Comparison of ENCODE assay signal across 14 mouse cellular contexts in the genomic region with DNA sequence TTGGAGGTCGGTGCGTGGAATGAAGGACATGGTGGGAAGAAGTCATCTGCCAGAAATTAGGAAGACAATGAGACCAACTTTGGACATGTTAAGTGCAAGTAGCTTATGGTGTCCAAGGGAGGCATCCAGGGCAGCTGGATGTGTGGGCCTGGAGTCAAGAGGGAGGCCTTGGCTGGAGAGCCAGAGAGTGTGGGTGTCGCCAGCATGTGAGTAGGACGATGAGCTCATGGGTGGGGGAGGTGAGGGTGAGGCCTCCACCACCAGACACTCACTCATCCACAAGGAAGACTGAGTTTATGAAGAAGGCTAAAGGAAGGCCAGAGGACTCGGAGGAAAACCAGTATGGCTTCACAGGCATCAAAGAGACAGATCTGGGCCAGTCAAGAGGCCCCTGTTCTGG. TPM values are rescaled to one million over a fixed set of nuclear protein-coding genes. Genes with fewer than 3 reads are reported as not detected.
DNase-seq lines count a peak whose midpoint lies in the region; ATAC-seq lines count a peak whose summit lies in the region.
"Had no signal": no experiment of that assay in that cellular context is flagged by ENCODE, and none has a peak within 500 bp of the region (broad histone marks: within the 10 kb centered on the region; RNA-seq: fewer than 3 reads in every experiment).

No protein-coding gene starts in this region.

- 0 out of 2 replicates have a peak overlapping the region, but pooled peaks have one; percentile 8 for H3K9ac ChIP-seq in limb, embryonic 12.5 days (replicated peaks)
- no peak overlapping the region for H3K9ac ChIP-seq in forebrain, embryonic 11.5 days (ENCODE audit: low read length)
- H3K9ac ChIP-seq: liver, postnatal 0 days had no signal

- no peak overlapping the region for H3K4me3 ChIP-seq in heart, embryonic 10.5 days
- H3K4me3 ChIP-seq in limb, embryonic 12.5 days (replicated peaks) = no peak overlapping the region
- no peak overlapping the region for H3K4me3 ChIP-seq in forebrain, embryonic 11.5 days (ENCODE audit: low read depth, low read length)
- no peak overlapping the region for H3K4me3 ChIP-seq in hindbrain, embryonic 10.5 days

- peaks cover 48% of the 10 kb centered on the region for H3K4me1 ChIP-seq in heart, embryonic 10.5 days
- peaks cover 63% of the 10 kb centered on the region for H3K4me1 ChIP-seq in limb, embryonic 12.5 days (replicated peaks)
- peaks cover 13% of the 10 kb centered on the region for H3K4me1 ChIP-seq in forebrain, embryonic 11.5 days (replicated peaks; ENCODE audit: control insufficient read depth, insufficient read depth, low read length)
- H3K4me1 ChIP-seq in hindbrain, embryonic 10.5 days (replicated peaks) = peaks cover 49% of the 10 kb centered on the region

- 66% methylated on average over 5 of the region's 5 CpGs for WGBS in heart, embryonic 10.5 days
- 78% methylated on average over 5 of the region's 5 CpGs for WGBS in limb, embryonic 12.5 days
- 84% methylated on average over 5 of the region's 5 CpGs for WGBS in forebrain, embryonic 11.5 days
- 78% methylated on average over 5 of the region's 5 CpGs for WGBS in hindbrain, embryonic 10.5 days

- DNase-seq in heart, adult 9 months (ENCODE audit: low spot score in 2 of 2) = peak; percentile 58 to 60
- DNase-seq in heart, embryonic 10.5 days (ENCODE audit: low spot score) = no peak
- DNase-seq in MN1 (ENCODE audit: low spot score) = peak; percentile 57
- DNase-seq in gastrocnemius, adult 18-20 months (ENCODE audit: low spot score) = peak; percentile 76
- no peak for DNase-seq in forebrain, embryonic 11.5 days (ENCODE audit: low spot score)
- no peak for DNase-seq in right cerebral cortex, postnatal 36 days (ENCODE audit: low spot score in 2 of 2)
- DNase-seq in hindbrain, embryonic 10.5 days (ENCODE audit: low spot score) = no peak
- DNase-seq: liver, postnatal 0 days; right cerebral cortex, postnatal 4 days had no signal

- H3K27me3 ChIP-seq in heart, embryonic 10.5 days (ENCODE audit: insufficient read depth, poor library complexity, severe bottlenecking) = peaks cover 36% of the 10 kb centered on the region
- peaks cover 6% of the 10 kb centered on the region; the same call in 1 of the 2 replicates for H3K27me3 ChIP-seq in limb, embryonic 12.5 days
- peaks cover 4% of the 10 kb centered on the region; the same call in 1 of the 2 replicates for H3K27me3 ChIP-seq in forebrain, embryonic 11.5 days (ENCODE audit: control insufficient read depth, insufficient read depth, low read length)
- H3K27me3 ChIP-seq in hindbrain, embryonic 10.5 days (ENCODE audit: insufficient read depth, poor library complexity, severe bottlenecking) = peaks cover 47% of the 10 kb centered on the region

- ATAC-seq in limb, embryonic 12.5 days (ENCODE audit: insufficient number of reproducible peaks, insufficient read depth, low FRiP score, low TSS enrichment, low read depth) = no peak
- no peak for ATAC-seq in forebrain, embryonic 11.5 days (replicated peaks; ENCODE audit: low FRiP score)
- ATAC-seq: hindbrain, postnatal 0 days; liver, postnatal 0 days had no signal

- no peak overlapping the region for H3K4me2 ChIP-seq in limb, embryonic 12.5 days
- no peak overlapping the region for H3K4me2 ChIP-seq in forebrain, embryonic 11.5 days (ENCODE audit: low read depth, low read length, severe bottlenecking)
- H3K4me2 ChIP-seq: midbrain, embryonic 11.5 days had no signal

- no peaks in the 10 kb centered on the region for H3K9me3 ChIP-seq in heart, embryonic 10.5 days
- H3K9me3 ChIP-seq in limb, embryonic 12.5 days = no peaks in the 10 kb centered on the region
- H3K9me3 ChIP-seq in forebrain, embryonic 11.5 days (ENCODE audit: control insufficient read depth, low read length) = no peaks in the 10 kb centered on the region
- no peaks in the 10 kb centered on the region for H3K9me3 ChIP-seq in hindbrain, embryonic 10.5 days

- H3K27ac ChIP-seq in heart, embryonic 10.5 days = no peak overlapping the region
- no peak overlapping the region for H3K27ac ChIP-seq in limb, embryonic 12.5 days
- no peak overlapping the region for H3K27ac ChIP-seq in forebrain, embryonic 11.5 days (ENCODE audit: low read depth, low read length)
- H3K27ac ChIP-seq in hindbrain, embryonic 10.5 days = no peak overlapping the region
- H3K27ac ChIP-seq: hindbrain, postnatal 0 days had no signal

- H3K36me3 ChIP-seq in heart, embryonic 10.5 days = no peaks in the 10 kb centered on the region
- no peaks in the 10 kb centered on the region for H3K36me3 ChIP-seq in limb, embryonic 12.5 days
- no peaks in the 10 kb centered on the region for H3K36me3 ChIP-seq in forebrain, embryonic 11.5 days (ENCODE audit: control insufficient read depth, insufficient read depth, low read length)
- H3K36me3 ChIP-seq in hindbrain, embryonic 10.5 days = no peaks in the 10 kb centered on the region

RNA-seq across cellular contexts. Expression of gene Hsd11b2, which starts 3.9 kb away (rescaled TPM):
- polyA plus RNA-seq in heart, embryonic 10.5 days (2016; fragmentation: Nextera tagmentation; extraction: Ambion mirVana) = 14.8 and 37.5 TPM in 2 replicates
- total RNA-seq in gastrocnemius, adult 18-20 months (2021) = under 1 TPM in 1 of 2 experiments, not detected in 1; 0.11 TPM
- polyA plus RNA-seq in limb, embryonic 12.5 days (2016; fragmentation: Nextera tagmentation; extraction: Ambion mirVana) = 28.2 and 30.6 TPM in 2 replicates
- 13.5 and 13.6 TPM in 2 replicates for polyA plus RNA-seq in forebrain, embryonic 11.5 days (2014; fragmentation: Nextera tagmentation; extraction: Ambion mirVana)
- polyA plus RNA-seq in hindbrain, embryonic 10.5 days (2016; fragmentation: Nextera tagmentation; extraction: Ambion mirVana) = 24.1 and 36.7 TPM in 2 replicates
- total RNA-seq: left cerebral cortex, postnatal 25 days had no signal
- polyA plus RNA-seq: cortical plate, adult 2 months had no signal

RNA-seq across cellular contexts. Expression of gene Zdhhc1, which starts 18.0 kb away (rescaled TPM):
- polyA plus RNA-seq in heart, embryonic 10.5 days (2016; fragmentation: Nextera tagmentation; extraction: Ambion mirVana) = 16.1 and 21.6 TPM in 2 replicates
- 10 to 100 TPM; 10.3 to 11.6 TPM for total RNA-seq in gastrocnemius, adult 18-20 months (2021)
- polyA plus RNA-seq in limb, embryonic 12.5 days (2016; fragmentation: Nextera tagmentation; extraction: Ambion mirVana) = 34.8 and 36.9 TPM in 2 replicates
- 20.2 and 24.6 TPM in 2 replicates for polyA plus RNA-seq in forebrain, embryonic 11.5 days (2014; fragmentation: Nextera tagmentation; extraction: Ambion mirVana)
- polyA plus RNA-seq in hindbrain, embryonic 10.5 days (2016; fragmentation: Nextera tagmentation; extraction: Ambion mirVana) = 23.3 and 29.2 TPM in 2 replicates

RNA-seq across cellular contexts. Expression of gene Tppp3, which starts 43.3 kb away (rescaled TPM):
- polyA plus RNA-seq in heart, embryonic 10.5 days (2016; fragmentation: Nextera tagmentation; extraction: Ambion mirVana) = 25.5 and 28.4 TPM in 2 replicates
- total RNA-seq in gastrocnemius, adult 18-20 months (2021) = 10 to 100 TPM; 47.9 to 56.7 TPM
- 25.3 and 28.9 TPM in 2 replicates for polyA plus RNA-seq in limb, embryonic 12.5 days (2016; fragmentation: Nextera tagmentation; extraction: Ambion mirVana)
- polyA plus RNA-seq in forebrain, embryonic 11.5 days (2014; fragmentation: Nextera tagmentation; extraction: Ambion mirVana) = 36.1 and 37.7 TPM in 2 replicates
- 131 and 243 TPM in 2 replicates for polyA plus RNA-seq in hindbrain, embryonic 10.5 days (2016; fragmentation: Nextera tagmentation; extraction: Ambion mirVana)

RNA-seq across cellular contexts. Expression of gene Atp6v0d1, which starts 51.2 kb away (rescaled TPM):
- 69.7 and 70.6 TPM in 2 replicates for polyA plus RNA-seq in heart, embryonic 10.5 days (2016; fragmentation: Nextera tagmentation; extraction: Ambion mirVana)
- total RNA-seq in gastrocnemius, adult 18-20 months (2021) = 10 to 100 TPM; 40.1 to 42.7 TPM
- 60.5 and 61.5 TPM in 2 replicates for polyA plus RNA-seq in limb, embryonic 12.5 days (2016; fragmentation: Nextera tagmentation; extraction: Ambion mirVana)
- polyA plus RNA-seq in forebrain, embryonic 11.5 days (2014; fragmentation: Nextera tagmentation; extraction: Ambion mirVana) = 99.2 and 108 TPM in 2 replicates
- 90.8 and 119 TPM in 2 replicates for polyA plus RNA-seq in hindbrain, embryonic 10.5 days (2016; fragmentation: Nextera tagmentation; extraction: Ambion mirVana)

Comparison
In these comparisons a context has a peak if more than half of its experiments do, and no peak if none do; other contexts are left out.
1. DNase-seq: peak in heart, adult 9 months (2 of 2), MN1 (single experiment) and gastrocnemius, adult 18-20 months (single experiment); none in heart, embryonic 10.5 days (single experiment), forebrain, embryonic 11.5 days (single experiment), right cerebral cortex, postnatal 36 days (0 of 2) and hindbrain, embryonic 10.5 days (single experiment).